Mouse (Mus musculus) liver, embryonic 14.5 days (tissue): ENCODE data around the gene Rundc3a. TPM values are rescaled to one million over a fixed set of nuclear protein-coding genes. Genes with fewer than 3 reads are reported as not detected.

Experiments used
- ATAC-seq: fragments of 200-750 bp; cut with Nextera tagmentation; 2 replicates; pipeline ENCODE4 v1.8.0; 2017; ENCODE audit warnings: moderate number of reproducible peaks, mild to moderate bottlenecking, moderate library complexity; ENCODE audit not compliant: insufficient read depth
- DNase-seq, 3 experiments: peaks; one replicate each; pipeline ENCODE4 v3.0.0-alpha.2; 2012 to 2013; ENCODE audit warnings: low read depth in 3 of 3, low spot score in 3 of 3
- H3K27ac ChIP-seq: fragments of 300-500 bp; sonication (generic); 2 replicates; pipeline ENCODE4 v1.5.1; 2014; ENCODE audit warnings: moderate library complexity, mild to moderate bottlenecking, control low read depth, inconsistent platforms
- H3K27me3 ChIP-seq: fragments of 300-500 bp; sonication (generic); 2 replicates; pipeline ENCODE4 v1.6.1; 2014; ENCODE audit warnings: mild to moderate bottlenecking, low read length, moderate library complexity; ENCODE audit not compliant: control insufficient read depth, insufficient read depth
- H3K36me3 ChIP-seq: fragments of 300-500 bp; sonication (generic); replicated peaks from 2 replicates; pipeline ENCODE4 v1.6.1; 2014; ENCODE audit warnings: low read depth; ENCODE audit not compliant: control insufficient read depth, insufficient read depth
- H3K4me1 ChIP-seq, 2 experiments: fragments of 200-500 bp in 1 of 2; fragments of 300-500 bp in 1 of 2; sonication (generic) in 1 of 2; replicated peaks; 2 replicates each; pipeline ENCODE4 v1.6.1; 2012 to 2014; ENCODE audit warnings: antibody characterized with exemption in 1 of 2, inconsistent platforms in 1 of 2, low read length in 1 of 2; ENCODE audit not compliant: control insufficient read depth in 2 of 2, insufficient read depth in 2 of 2
- H3K4me2 ChIP-seq: fragments of 300-500 bp; sonication (generic); 2 replicates; pipeline ENCODE4 v1.6.1; 2014; ENCODE audit warnings: low read depth, mild to moderate bottlenecking, control low read depth, moderate library complexity
- H3K4me3 ChIP-seq, 2 experiments: fragments of 200-500 bp in 1 of 2; fragments of 300-500 bp in 1 of 2; sonication (generic) in 1 of 2; 2 replicates each; pipeline ENCODE4 v1.5.1; 2012 to 2014; ENCODE audit warnings: low read depth in 2 of 2, low read length in 2 of 2, mild to moderate bottlenecking in 2 of 2, control low read depth in 1 of 2, inconsistent platforms in 1 of 2, moderate library complexity in 1 of 2; ENCODE audit not compliant: insufficient read depth in 1 of 2
- H3K9ac ChIP-seq: fragments of 300-500 bp; sonication (generic); replicated peaks from 2 replicates; pipeline ENCODE4 v1.6.1; 2014; ENCODE audit warnings: mild to moderate bottlenecking, control low read depth, moderate library complexity
- H3K9me3 ChIP-seq: fragments of 300-500 bp; sonication (generic); 2 replicates; pipeline ENCODE4 v1.6.1; 2016; ENCODE audit warnings: low read length, mixed read lengths; ENCODE audit not compliant: control insufficient read depth
- CTCF ChIP-seq: IDR thresholded peaks from 2 replicates; pipeline ENCODE4 v1.5.1; 2016; ENCODE audit warnings: antibody characterized with exemption, low read depth, control low read depth
- EP300 ChIP-seq: IDR thresholded peaks from 2 replicates; pipeline ENCODE4 v1.6.1; 2016; ENCODE audit warnings: antibody characterized with exemption, low read depth
- WGBS: fragments of 180-500 bp; shearing (Covaris S2); extraction: QIAGEN DNeasy Blood & Tissue Kit; methylation state at CpG from one replicate; pipeline ENCODE4 v1.1.7; 2014; ENCODE audit not compliant: insufficient replicate concordance; 5-methylcytosine and 5-hydroxymethylcytosine counted together
- polyA plus RNA-seq, 2 experiments: library from polyadenylated mRNA; depleted of rRNA in 1 of 2; stranded (reverse) in 1 of 2; unstranded in 1 of 2; fragments of >200 nt; fragmentation: Nextera tagmentation in 1 of 2; extraction: Ambion mirVana in 1 of 2; gene quantifications; 2 replicates each; pipeline versions ENCODE4 v1.2.1 to v1.2.3; 2012 to 2014

Gene Rundc3a
- polyA plus RNA-seq, 2 experiments = 1.0 to 1.4 TPM

DNA sequence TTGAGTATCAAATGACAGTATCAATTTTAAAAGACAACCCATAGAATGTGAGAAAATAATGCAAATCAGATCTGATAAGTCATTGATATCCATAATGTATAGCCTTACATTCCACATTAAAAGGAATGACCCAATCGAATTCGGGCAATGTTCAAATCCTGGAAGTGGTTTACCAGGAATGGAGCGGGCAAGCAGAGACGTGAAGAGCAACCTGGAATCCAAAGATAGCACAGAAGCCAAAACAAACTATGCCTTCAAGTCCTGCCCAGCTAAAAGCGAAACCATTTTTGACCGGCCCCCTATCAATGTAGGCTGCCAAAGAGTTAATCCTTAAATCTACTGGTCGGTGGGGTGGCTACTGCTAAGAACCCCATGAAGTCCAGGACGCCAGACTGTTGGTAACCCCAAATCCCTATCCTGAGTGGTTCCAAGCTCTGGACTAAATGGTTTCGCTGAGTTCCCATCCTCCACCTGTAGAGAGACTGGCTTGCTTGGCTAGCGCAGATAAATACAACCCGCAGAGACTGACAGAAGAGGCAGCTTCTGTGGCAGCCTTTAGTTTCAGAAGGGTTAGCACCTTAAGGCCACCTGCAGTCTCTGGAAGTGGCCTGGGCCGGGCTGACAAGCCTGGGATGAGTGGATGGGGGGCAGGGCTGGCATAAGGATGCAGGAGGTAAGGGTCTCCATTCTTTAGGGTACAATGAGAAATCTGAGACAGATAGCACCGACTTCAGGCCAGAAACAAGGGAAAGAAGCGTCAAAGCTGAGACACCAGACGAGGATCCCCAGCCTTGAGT lies 564 bp upstream of the Rundc3a start:
- TF ChIP-seq EP300 (no peak), CTCF (no peak)
- Histone ChIP-seq H3K4me3 (peak overlapping the region; percentile 33 to 35), H3K4me1 (peaks cover 6 to 12% of the 10 kb centered on the region in 2 experiments; a peak in 3 of 4 replicates), H3K9me3 (no peaks in the 10 kb centered on the region), H3K27ac (no peak overlapping the region), H3K4me2 (peak overlapping the region; percentile 61), H3K36me3 (no peaks in the 10 kb centered on the region), H3K27me3 (peaks cover 65% of the 10 kb centered on the region), H3K9ac (no peak overlapping the region; the same call in none of the 2 replicates)
- ATAC-seq = peak; percentile 29; the same call in 1 of the 2 replicates
- no peak for DNase-seq
- WGBS = 17% methylated on average over 15 of the region's 15 CpGs

- peaks cover 6 to 12% of the 10 kb centered on the region in 2 experiments; a peak in 3 of 4 replicates for H3K4me1 ChIP-seq
- H3K27ac ChIP-seq = no peak overlapping the region
- no peak for DNase-seq
These were observed 667 bp downstream of the Rundc3a start for GRCm38 (mm10) chr11:102393719-102394420.

GRCm38 (mm10) chr11:102394421-102395124 lies 1.4 kb downstream of the Rundc3a start:
- H3K27me3 ChIP-seq = peaks cover 84% of the 10 kb centered on the region
- no peak overlapping the region for H3K4me2 ChIP-seq

More at GRCm38 (mm10) chr11:102393719-102394420, 667 bp downstream of the Rundc3a start:
- H3K9ac ChIP-seq = no peak overlapping the region
- TF ChIP-seq CTCF = no peak
- TF ChIP-seq EP300 = no peak
- ATAC-seq = no peak
- no peaks in the 10 kb centered on the region for H3K9me3 ChIP-seq
- 7% methylated on average over 17 of the region's 17 CpGs for WGBS
- H3K4me2 ChIP-seq = peak overlapping the region; percentile 61
- peaks cover 77% of the 10 kb centered on the region for H3K27me3 ChIP-seq
- peak overlapping the region in 1 of 2 experiments; percentile 35; a peak in 2 of 4 replicates for H3K4me3 ChIP-seq
- H3K36me3 ChIP-seq = no peaks in the 10 kb centered on the region

DNA sequence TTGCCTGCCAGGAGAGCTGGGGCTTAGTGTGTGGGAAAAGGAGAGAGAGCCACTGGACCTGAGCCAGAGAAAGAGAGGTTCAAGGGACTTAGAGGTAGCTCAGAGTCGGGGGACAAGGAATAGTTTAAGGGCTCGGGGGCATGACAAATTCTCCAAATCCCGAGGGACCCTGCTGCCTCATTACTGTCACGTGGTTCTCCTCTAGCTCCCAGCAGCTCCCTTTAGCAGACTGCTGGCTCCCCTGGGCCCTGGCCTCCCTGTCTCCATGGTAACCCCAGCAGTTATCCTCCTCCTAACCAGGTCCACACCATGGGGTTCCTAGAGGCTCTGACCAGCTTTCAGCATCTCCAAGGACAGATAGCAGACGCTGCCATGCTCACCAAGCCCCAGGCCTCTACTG lies 2.0 kb downstream of the Rundc3a start:
- Histone ChIP-seq H3K9ac (no peak overlapping the region), H3K9me3 (no peaks in the 10 kb centered on the region), H3K36me3 (no peaks in the 10 kb centered on the region), H3K4me2 (no peak overlapping the region), H3K4me3 (no peak overlapping the region), H3K27me3 (peaks cover 91% of the 10 kb centered on the region), H3K4me1 (peaks cover 6 to 12% of the 10 kb centered on the region in 2 experiments; a peak in 3 of 4 replicates), H3K27ac (no peak overlapping the region)
- TF ChIP-seq CTCF (no peak), EP300 (no peak)
- DNase-seq (no peak), ATAC-seq (no peak)
- 19% methylated on average over 5 of the region's 5 CpGs for WGBS

More at GRCm38 (mm10) chr11:102394421-102395124, 1.4 kb downstream of the Rundc3a start:
- Histone ChIP-seq H3K4me1 (peaks cover 6 to 12% of the 10 kb centered on the region in 2 experiments; a peak in 3 of 4 replicates), H3K4me3 (no peak overlapping the region), H3K9me3 (no peaks in the 10 kb centered on the region), H3K36me3 (no peaks in the 10 kb centered on the region), H3K27ac (no peak overlapping the region), H3K9ac (no peak overlapping the region)
- no peak for ATAC-seq
- DNase-seq = no peak
- 73% methylated on average over 9 of the region's 9 CpGs for WGBS
- TF ChIP-seq CTCF (no peak), EP300 (no peak)
